Mouse (Mus musculus) kidney, postnatal 4 days (tissue): Measurements from ENCODE around the gene Ada.
A peak's percentile ranks its signal among the peaks of the same experiment; 100 is the strongest.
"Not testable (repeated sequence)": the region's sequence is repeated elsewhere in the genome, so short reads cannot be mapped to it uniquely, and the experiment has no call there.

ENCODE experiments used
- DNase-seq, 2 experiments: peaks; one replicate each; pipeline ENCODE4 v3.0.0; 2021; ENCODE audit warnings: mixed read lengths in 2 of 2

Gene Ada

GRCm38 (mm10) chr2:163693716-163694314, 56.2 kb downstream of the Ada start:
- peak; percentile 35 to 49 for DNase-seq

DNA sequence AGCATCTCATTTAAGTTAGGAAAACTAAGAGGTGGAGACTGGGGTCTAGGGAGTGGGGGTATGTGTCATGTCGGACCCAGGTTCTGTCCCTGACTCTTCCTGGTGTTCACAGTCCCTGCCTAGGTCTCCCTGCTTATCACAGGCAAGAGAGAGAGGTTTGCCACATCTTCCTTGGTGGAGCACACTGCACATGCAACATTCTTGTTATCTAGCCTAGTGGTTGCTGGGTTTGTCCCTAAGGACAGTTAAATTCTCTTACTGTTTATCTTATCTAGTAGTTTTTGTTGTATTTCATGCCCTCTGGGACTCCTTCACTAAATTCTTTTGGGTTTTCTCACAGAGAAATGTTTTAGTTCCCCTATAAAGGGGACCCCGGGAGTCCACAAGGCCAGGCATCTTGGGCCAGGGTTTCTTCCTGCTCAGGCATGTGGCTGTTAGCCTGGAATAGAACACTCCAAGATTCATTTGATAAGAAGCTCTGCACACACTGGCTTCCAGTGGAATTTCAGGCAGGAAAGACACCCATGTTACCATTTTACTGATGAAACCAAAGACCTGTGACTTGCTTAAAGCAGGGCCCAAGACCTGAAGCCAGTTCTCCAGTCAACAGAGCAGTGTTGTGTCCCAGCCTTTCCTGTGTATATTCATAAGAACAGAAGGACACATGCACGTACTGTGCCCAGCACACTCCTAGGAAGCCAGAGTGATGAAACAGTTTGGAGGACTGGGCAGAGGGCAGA, 57.0 kb downstream of the Ada start:
- DNase-seq, result peak in 1 of 2 experiments; percentile 27

GRCm38 (mm10) chr2:163691846-163692605, 58.0 kb downstream of the Ada start:
- no peak for DNase-seq

DNA sequence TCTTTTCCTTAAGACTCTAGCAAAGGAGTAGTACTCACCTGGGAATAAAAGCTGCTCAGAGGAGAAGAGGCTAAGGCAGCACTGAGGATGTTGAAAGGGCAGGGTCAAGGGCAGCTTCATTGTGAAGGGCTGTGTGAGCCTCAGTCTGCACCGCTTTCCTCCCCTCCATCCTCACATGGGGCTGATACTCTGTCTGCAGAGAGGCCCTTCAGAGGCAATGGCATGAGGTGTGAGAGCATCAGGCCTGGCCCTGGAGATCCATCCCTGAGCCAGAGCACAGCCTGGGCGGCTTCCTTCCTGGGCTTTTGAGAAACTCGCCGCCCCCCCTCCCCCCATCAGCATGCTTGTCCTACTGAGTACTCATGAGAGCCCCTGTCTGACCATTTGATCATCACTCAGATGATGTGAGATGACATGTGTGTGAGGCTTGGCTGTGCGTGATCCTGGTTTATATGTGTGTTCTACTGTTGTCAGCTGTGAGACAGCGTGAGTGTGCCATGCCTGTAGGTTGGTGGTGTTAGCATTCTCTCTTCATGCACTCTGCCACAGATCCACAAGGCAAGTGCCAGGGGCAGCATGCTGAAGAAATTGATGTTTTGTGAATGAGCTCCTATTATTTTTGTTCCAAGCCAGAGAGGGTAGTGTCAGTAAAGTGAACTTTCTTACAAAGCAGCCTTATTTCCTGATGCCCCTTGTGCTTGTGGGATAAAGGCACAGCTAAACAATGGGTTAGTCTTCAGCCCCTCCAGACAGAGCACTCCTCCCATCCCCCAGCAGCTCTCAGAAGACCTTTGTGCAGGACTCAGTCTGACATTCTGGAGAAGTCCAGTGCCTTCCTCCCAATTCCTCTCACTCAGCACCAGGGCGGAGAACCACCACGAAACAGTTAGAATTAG, 59.4 kb downstream of the Ada start:
- no peak for DNase-seq

- DNase-seq, result no peak
Measured at GRCm38 (mm10) chr2:163689771-163690170, 60.3 kb downstream of the Ada start.

GRCm38 (mm10) chr2:163688377-163688776, 61.7 kb downstream of the Ada start:
- not testable (repeated sequence) for DNase-seq

- no peak for DNase-seq
Measured at GRCm38 (mm10) chr2:163686886-163687285, 63.2 kb downstream of the Ada start.

- no peak for DNase-seq
Measured at GRCm38 (mm10) chr2:163686233-163686632, 63.8 kb downstream of the Ada start.

GRCm38 (mm10) chr2:163685761-163686200, 64.3 kb downstream of the Ada start:
- DNase-seq, result peak in 1 of 2 experiments; percentile 40

DNA sequence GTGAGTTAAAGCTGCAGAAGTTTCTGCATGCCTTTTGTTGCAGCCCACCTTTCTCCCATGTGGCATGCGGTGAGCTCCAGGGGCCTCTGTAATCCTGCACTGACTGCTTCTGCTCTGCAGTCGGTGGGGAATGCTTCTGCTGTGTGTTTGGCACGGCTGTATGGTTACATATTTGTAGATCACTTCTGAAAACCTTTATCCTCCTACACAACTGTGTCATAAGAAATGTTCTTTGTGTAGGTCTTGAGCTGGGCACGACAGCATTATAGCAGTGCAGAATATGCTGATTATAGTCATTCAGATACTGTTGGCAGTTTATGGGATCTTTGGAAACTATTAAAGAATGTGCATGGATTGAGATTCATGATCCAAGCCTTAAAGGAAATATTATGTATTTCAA, 64.8 kb downstream of the Ada start:
- DNase-seq, result no peak

GRCm38 (mm10) chr2:163682344-163682743, 67.7 kb downstream of the Ada start:
- no peak for DNase-seq

DNA sequence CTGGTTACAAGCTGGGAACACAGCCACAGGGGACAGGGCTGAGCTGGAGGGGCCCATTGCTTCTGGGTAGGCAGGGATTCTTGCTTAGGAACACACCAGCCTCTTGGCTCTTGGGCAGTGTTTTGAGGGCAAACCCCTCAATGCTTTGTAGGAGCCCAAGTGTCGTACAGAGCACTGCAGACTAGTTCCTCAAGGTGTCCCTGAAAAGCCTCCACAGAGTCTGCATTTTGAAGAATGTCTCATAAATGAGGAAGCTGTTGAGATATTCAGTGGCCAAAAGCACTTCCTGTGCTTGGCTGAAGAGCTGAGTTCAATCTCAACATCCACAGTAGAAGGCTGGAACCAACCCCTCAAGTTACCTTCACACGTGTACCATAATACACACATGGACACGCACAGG, 73.3 kb downstream of the Ada start:
- no peak for DNase-seq
